Mouse (Mus musculus) liver, embryonic 18 days (tissue): ENCODE measurements around the gene Tex35. TPM values are rescaled to one million over a fixed set of nuclear protein-coding genes. Genes with fewer than 3 reads are reported as not detected.

Experiments used
- polyA plus RNA-seq: library from polyadenylated mRNA; depleted of rRNA; stranded (reverse); fragments of >200 nt; gene quantifications from 2 replicates; pipeline ENCODE4 v1.2.3, GENCODE M21; 2012; rRNA removed

Tex35 gene
- polyA plus RNA-seq = not detected in 2 replicates

GRCm38 (mm10) chr1:157108580-157108979 lies at the start of gene Tex35:
Tex35 (minus strand) TSS chr1:157108680.

Other genes starting within 250 kb of the Tex35 start
- gene Ralgps2, start 169.1 kb downstream of the Tex35 start, polyA plus RNA-seq = 4.1 and 4.7 TPM in 2 replicates